ENCODE assay signal across 9 mouse cellular contexts in genomic region chr17:42987692-42988091, GRCm38 (mm10). TPM values are rescaled to one million over a fixed set of nuclear protein-coding genes. Genes with fewer than 3 reads are reported as not detected.
DNase-seq lines count a peak whose midpoint lies in the region; ATAC-seq and TF ChIP-seq lines count a peak whose summit lies in the region.
"Had no signal": no experiment of that assay in that cellular context is flagged by ENCODE, and none has a peak within 500 bp of the region (broad histone marks: within the 10 kb centered on the region; RNA-seq: fewer than 3 reads in every experiment).

No protein-coding gene starts in this region.

- no peak overlapping the region for H3K4me3 ChIP-seq in kidney, embryonic 16.5 days (ENCODE audit: low read length)
- H3K4me3 ChIP-seq in MEL (ENCODE audit: control insufficient read depth in 1 of 2, insufficient read depth in 1 of 2, low read depth in 2 of 2, low read length in 2 of 2) = no peak overlapping the region
- H3K4me3 ChIP-seq in spleen, adult 2 months (ENCODE audit: extremely low read depth, insufficient read depth, insufficient read length) = no peak overlapping the region
- H3K4me3 ChIP-seq in hindbrain, embryonic 16.5 days (ENCODE audit: low read length) = no peak overlapping the region
- H3K4me3 ChIP-seq: hindbrain, embryonic 10.5 days had no signal

- no peak for TF ChIP-seq EP300 in MEL (IDR thresholded peaks at IDR 0.05; ENCODE audit: low read depth in 1 of 2, low read length in 2 of 2)

- H3K27ac ChIP-seq in kidney, embryonic 16.5 days (ENCODE audit: low read length) = no peak overlapping the region
- H3K27ac ChIP-seq in MEL (ENCODE audit: control insufficient read depth, low read depth, low read length) = no peak overlapping the region
- no peak overlapping the region for H3K27ac ChIP-seq in spleen, adult 2 months (ENCODE audit: insufficient read depth, low read length)
- no peak overlapping the region for H3K27ac ChIP-seq in hindbrain, embryonic 16.5 days (ENCODE audit: low read depth, low read length)
- H3K27ac ChIP-seq: hindbrain, embryonic 10.5 days had no signal

- TF ChIP-seq CTCF in MEL (IDR thresholded peaks at IDR 0.05 in 2 of 3, conservative IDR thresholded peaks at IDR 0.05 in 1 of 3; ENCODE audit: control insufficient read depth in 1 of 3, insufficient read depth in 1 of 3, low read depth in 2 of 3, low read length in 3 of 3, poor library complexity in 1 of 3, severe bottlenecking in 1 of 3) = peak in 2 of 3 experiments; percentile 39 to 46; a peak in 5 of 6 replicates
- peak; percentile 10; the same call in 1 of the 2 replicates for TF ChIP-seq CTCF in spleen, adult 2 months (IDR thresholded peaks at IDR 0.05; ENCODE audit: extremely low read depth, insufficient read depth, insufficient read length, insufficient replicate concordance)

- 20% methylated on average over 4 of the region's 4 CpGs for WGBS in kidney, embryonic 16.5 days
- 36% methylated on average over 4 of the region's 4 CpGs for WGBS in spleen, adult 2 months
- 22% methylated on average over 4 of the region's 4 CpGs for WGBS in hindbrain, embryonic 16.5 days

- DNase-seq in kidney, adult 18-20 months = peak; percentile 44
- DNase-seq in MEL (ENCODE audit: low read depth, low spot score) = peak; percentile 19
- peak; percentile 14 for DNase-seq in embryo, embryonic 9.5 days (ENCODE audit: extremely low spot score)
- peak in 1 of 2 experiments; percentile 6 for DNase-seq in spleen, adult 2 months (ENCODE audit: low read depth in 1 of 2, low spot score in 2 of 2)
- no peak for DNase-seq in ovary, postnatal 10 days (ENCODE audit: low spot score)
- no peak for DNase-seq in frontal cortex, postnatal 36 days (ENCODE audit: low spot score in 2 of 2)

- no peaks in the 10 kb centered on the region; the same call in 1 of the 2 replicates for H3K9me3 ChIP-seq in kidney, embryonic 16.5 days (ENCODE audit: low read length)
- no peaks in the 10 kb centered on the region for H3K9me3 ChIP-seq in MEL (replicated peaks; ENCODE audit: insufficient read depth, low read length)
- no peaks in the 10 kb centered on the region for H3K9me3 ChIP-seq in hindbrain, embryonic 16.5 days (ENCODE audit: control insufficient read depth, low read length)
- H3K9me3 ChIP-seq: hindbrain, embryonic 10.5 days had no signal

- H3K36me3 ChIP-seq in kidney, embryonic 16.5 days (ENCODE audit: insufficient read depth, low read length) = no peaks in the 10 kb centered on the region
- H3K36me3 ChIP-seq in MEL (ENCODE audit: control insufficient read depth in 1 of 2, insufficient read depth in 2 of 2, low read length in 2 of 2) = no peaks in the 10 kb centered on the region
- no peaks in the 10 kb centered on the region for H3K36me3 ChIP-seq in spleen, adult 2 months (ENCODE audit: control insufficient read depth, insufficient read depth, low read length)
- no peaks in the 10 kb centered on the region for H3K36me3 ChIP-seq in hindbrain, embryonic 16.5 days (ENCODE audit: control insufficient read depth, insufficient read depth, low read length)
- H3K36me3 ChIP-seq: hindbrain, embryonic 10.5 days had no signal

- no peak for TF ChIP-seq POLR2A in MEL (IDR thresholded peaks at IDR 0.05; ENCODE audit: control insufficient read depth in 1 of 2, insufficient read depth in 1 of 2, low read depth in 1 of 2, low read length in 2 of 2, poor library complexity in 1 of 2)
- no peak for TF ChIP-seq POLR2A in spleen, adult 2 months (IDR thresholded peaks at IDR 0.05; ENCODE audit: low read depth, low read length)

- H3K9ac ChIP-seq in kidney, embryonic 16.5 days (replicated peaks; ENCODE audit: low read length) = no peak overlapping the region
- H3K9ac ChIP-seq in MEL (ENCODE audit: control insufficient read depth, low read depth, low read length, poor library complexity, severe bottlenecking) = no peak overlapping the region
- no peak overlapping the region for H3K9ac ChIP-seq in hindbrain, embryonic 16.5 days (ENCODE audit: low read depth, low read length)

- no peaks in the 10 kb centered on the region for H3K79me2 ChIP-seq in MEL (ENCODE audit: control insufficient read depth, insufficient read depth, low read length, poor library complexity)

- H3K27me3 ChIP-seq in kidney, embryonic 16.5 days (ENCODE audit: insufficient read depth, low read length) = no peaks in the 10 kb centered on the region
- H3K27me3 ChIP-seq in MEL (ENCODE audit: control insufficient read depth in 1 of 2, insufficient read depth in 2 of 2, low read length in 2 of 2) = no peaks in the 10 kb centered on the region
- no peaks in the 10 kb centered on the region for H3K27me3 ChIP-seq in spleen, adult 2 months (ENCODE audit: control insufficient read depth, insufficient read depth, low read length)
- H3K27me3 ChIP-seq in hindbrain, embryonic 16.5 days (replicated peaks; ENCODE audit: control insufficient read depth, insufficient read depth, low read length) = no peaks in the 10 kb centered on the region

- H3K4me1 ChIP-seq in kidney, embryonic 16.5 days (ENCODE audit: insufficient read depth, low read length) = peaks cover 9% of the 10 kb centered on the region; the same call in 1 of the 2 replicates
- no peaks in the 10 kb centered on the region for H3K4me1 ChIP-seq in MEL (ENCODE audit: control insufficient read depth in 1 of 2, insufficient read depth in 2 of 2, low read length in 2 of 2)
- no peaks in the 10 kb centered on the region for H3K4me1 ChIP-seq in spleen, adult 2 months (ENCODE audit: control insufficient read depth, insufficient read depth, insufficient read length)
- no peaks in the 10 kb centered on the region for H3K4me1 ChIP-seq in hindbrain, embryonic 16.5 days (ENCODE audit: control insufficient read depth, insufficient read depth, low read depth, low read length)
- H3K4me1 ChIP-seq: hindbrain, embryonic 10.5 days had no signal

- no peak overlapping the region for H3K4me2 ChIP-seq in kidney, embryonic 16.5 days (replicated peaks; ENCODE audit: low read depth, low read length)
- no peak overlapping the region for H3K4me2 ChIP-seq in hindbrain, embryonic 16.5 days (ENCODE audit: low read length)

- ATAC-seq in kidney, embryonic 16.5 days (ENCODE audit: low FRiP score, low TSS enrichment) = no peak
- ATAC-seq in hindbrain, embryonic 16.5 days = no peak

- peak; percentile 8 for TF ChIP-seq RAD21 in MEL (IDR thresholded peaks at IDR 0.05; ENCODE audit: low read depth, low read length)

TF ChIP-seq in MEL, 35 proteins besides CTCF, POLR2A, EP300 and RAD21:
- TF ChIP-seq SMC3 (IDR thresholded peaks at IDR 0.05; ENCODE audit: low read depth, low read length) (peak; percentile 20; the same call in 1 of the 2 replicates), CHD2 (IDR thresholded peaks at IDR 0.05; ENCODE audit: low read length) (no peak)
TF ChIP-seq in MEL: peak in this region for 1.

RNA-seq across cellular contexts. Expression of gene Tnfrsf21, which starts 28.7 kb away (rescaled TPM):
- polyA plus RNA-seq in kidney, embryonic 16.5 days (2015; fragmentation: Nextera tagmentation; extraction: Ambion mirVana) = 65.1 and 69.7 TPM in 2 replicates
- not detected in 2 replicates for total RNA-seq in MEL (2012; rRNA removed)
- not detected for polyA plus RNA-seq in MEL (2012; ENCODE audit: insufficient read depth in 1 of 2, insufficient read length in 2 of 2, low read depth in 1 of 2, low replicate concordance in 2 of 2, missing spikeins in 1 of 2)
- 26.3 and 38.2 TPM in 2 replicates for polyA plus RNA-seq in spleen, adult 2 months (2012; rRNA removed)
- 83.0 and 88.1 TPM in 2 replicates for polyA plus RNA-seq in hindbrain, embryonic 16.5 days (2015; fragmentation: Nextera tagmentation; extraction: Ambion mirVana)

Comparison
In these comparisons a context has a peak if more than half of its experiments do, and no peak if none do; other contexts are left out.
1. DNase-seq: peak in kidney, adult 18-20 months (single experiment), MEL (single experiment) and embryo, embryonic 9.5 days (single experiment); none in ovary, postnatal 10 days (single experiment) and frontal cortex, postnatal 36 days (0 of 2).
2. RNA of gene Tnfrsf21, which starts 28.7 kb away (polyA plus RNA-seq): 83.0 to 88.1 TPM in hindbrain, embryonic 16.5 days, 65.1 to 69.7 TPM in kidney, embryonic 16.5 days and 26.3 to 38.2 TPM in spleen, adult 2 months; not detected in MEL; every median in the first group is over 10 times any median in the second.